Mouse (Mus musculus): ENCODE results near the gene Ndufs7. TPM values are rescaled to one million over a fixed set of nuclear protein-coding genes. Genes with fewer than 3 reads are reported as not detected.

Gene Ndufs7
- total RNA-seq, 2 experiments from 2014 or later, result 182 to 187 TPM

DNA sequence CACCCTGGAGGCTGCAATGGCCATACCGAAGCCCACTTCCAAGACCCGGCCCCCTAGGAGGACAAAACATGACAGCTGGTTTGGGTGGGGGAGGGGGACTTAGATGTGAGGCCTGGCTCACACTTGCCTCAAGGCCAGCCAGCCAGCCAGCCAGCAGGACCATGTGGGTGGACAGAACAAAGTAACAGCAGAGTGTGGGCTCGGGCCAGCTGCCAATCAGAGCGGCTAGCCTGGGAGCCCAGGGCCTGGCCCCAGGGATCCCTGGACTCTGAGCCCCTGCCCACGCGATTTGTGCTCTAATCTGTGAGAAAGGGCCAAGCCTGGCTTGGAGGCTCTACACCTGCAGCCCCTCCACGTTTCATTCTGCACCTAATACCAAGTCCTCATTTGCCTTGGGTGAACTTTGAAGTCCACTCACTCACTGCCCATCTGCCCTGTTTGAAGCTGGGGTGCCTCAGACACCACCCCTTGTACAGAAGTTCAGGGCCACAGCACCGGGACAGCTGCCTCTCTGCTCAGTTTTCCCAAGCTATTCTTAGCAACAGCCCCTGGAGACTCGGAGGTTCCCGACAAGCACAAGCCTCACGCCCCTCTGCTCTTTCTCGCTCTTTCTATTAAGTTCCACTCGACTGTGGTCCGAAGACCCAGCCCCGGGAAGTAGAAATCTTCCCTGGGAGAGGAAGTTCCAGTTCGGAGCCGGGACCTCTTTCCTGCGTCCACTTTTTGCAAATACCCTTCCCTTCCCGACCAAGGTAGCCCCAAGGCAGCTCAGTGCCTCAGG, 11.1 kb downstream of the Ndufs7 start:
- DNase-seq (ENCODE audit: low spot score in 2 of 2), result peak; percentile 54 to 74
- intact Hi-C loops (cut with DNase I), result loop anchor here (1.0 kb wide), 1 partner anchor 11 kb away; the partner anchor contains the start of gene Ndufs7

DNA sequence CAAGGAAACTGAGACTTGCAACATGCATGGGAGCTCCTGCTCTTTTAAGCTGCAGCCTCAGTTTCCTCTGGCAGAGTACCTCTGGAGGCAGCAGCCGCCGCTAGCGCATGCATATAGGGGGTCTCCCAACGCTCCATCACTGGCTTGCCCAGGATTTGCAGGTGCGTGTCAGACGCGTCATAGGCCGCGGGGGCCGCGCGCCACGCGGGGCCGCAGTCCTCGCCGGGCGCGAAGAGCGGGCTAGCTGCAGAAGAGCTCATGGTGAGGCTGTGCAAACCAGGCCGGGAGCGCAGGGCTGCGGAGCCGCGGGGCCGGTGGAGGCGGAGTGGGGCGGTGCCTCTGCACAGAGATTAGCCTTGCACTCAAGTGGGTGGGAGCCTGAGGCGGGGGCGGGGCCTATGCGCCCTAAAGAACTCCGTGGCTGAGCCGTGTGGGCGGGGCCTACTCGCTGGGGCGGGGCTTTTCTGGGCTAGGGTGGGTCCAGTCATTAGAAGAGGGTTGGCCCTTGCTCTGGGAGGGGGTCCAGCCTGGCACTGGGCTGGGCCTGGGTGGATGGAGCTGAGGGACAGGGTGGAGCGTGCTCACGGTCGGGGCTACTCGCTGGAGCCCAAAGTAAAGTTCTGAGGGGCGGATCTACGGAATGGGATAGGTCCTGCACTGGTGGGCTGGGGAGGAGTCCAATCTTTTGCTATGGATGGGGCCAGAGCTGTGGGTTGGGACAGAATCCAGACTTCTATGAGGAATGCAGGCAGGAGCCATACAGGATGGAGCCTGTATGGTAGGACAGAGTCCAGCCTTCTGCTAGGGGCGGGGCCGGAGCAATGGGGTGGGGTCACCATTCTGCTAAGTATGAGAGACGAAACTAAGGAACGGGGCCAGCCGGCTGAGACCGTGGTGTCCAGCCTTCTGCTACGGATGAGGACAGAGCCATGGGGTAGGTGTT, 12.0 kb downstream of the Ndufs7 start, which contains the start of the genes Gamt and Dazap1:
Gamt (minus strand) TSS at position 371 of the 943 bp plus-strand sequence.
Dazap1 (plus strand) TSS at position 845 of the 943 bp plus-strand sequence.
- peak; percentile 89 to 91 for DNase-seq (ENCODE audit: low spot score in 2 of 2)

DNA sequence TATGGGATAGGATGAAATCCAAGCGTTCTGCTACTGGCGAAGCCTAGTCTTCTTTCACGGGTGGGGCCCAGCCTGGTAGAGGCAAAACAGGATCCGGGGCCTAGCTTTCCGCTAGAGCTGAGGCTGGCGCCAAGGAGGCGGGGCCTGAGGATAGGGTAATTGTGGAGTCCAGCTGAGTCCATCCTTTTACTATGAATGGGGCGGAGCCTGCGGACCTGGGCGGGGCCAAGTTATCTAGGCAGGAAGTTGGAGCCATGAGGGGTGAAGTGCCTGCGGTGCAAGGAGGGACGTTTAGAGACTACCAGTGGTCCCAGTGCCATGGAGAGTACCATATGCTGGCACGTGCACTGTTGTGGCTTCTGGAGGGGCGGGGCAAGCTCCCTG, 12.7 kb downstream of the Ndufs7 start:
- intact Hi-C loops (cut with DNase I), result no loop called here
- DNase-seq (ENCODE audit: low spot score in 2 of 2), result peak; percentile 86 to 93

More for the DNA sequence above, 12.0 kb downstream of the Ndufs7 start, which contains the start of the genes Gamt and Dazap1:
- intact Hi-C loops (cut with DNase I), result loop anchor here (1.0 kb wide), 1 partner anchor 12 kb away; the partner anchor contains the start of gene Ndufs7

DNA sequence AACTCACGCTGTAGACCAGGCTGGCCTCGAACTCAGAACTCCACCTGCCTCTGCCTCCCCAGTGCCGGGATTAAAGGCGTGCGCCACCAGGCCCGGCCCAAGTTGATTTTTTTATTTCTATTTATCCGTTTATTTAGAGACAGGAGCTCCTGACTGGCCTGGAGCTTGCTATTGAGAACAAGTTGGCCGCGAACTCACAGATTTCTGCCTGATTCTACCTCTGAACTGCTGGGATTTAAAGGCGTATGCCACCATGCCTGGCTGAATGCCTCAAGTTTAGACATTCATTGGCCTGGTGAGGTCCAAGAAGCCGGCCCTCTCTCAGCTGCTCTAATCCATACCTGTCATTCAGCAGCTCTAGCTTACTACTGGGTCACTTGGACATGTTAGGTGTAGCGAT, 13.2 kb downstream of the Ndufs7 start:
- DNase-seq (ENCODE audit: low spot score in 2 of 2), result no peak
- intact Hi-C loops (cut with DNase I), result no loop called here

DNA sequence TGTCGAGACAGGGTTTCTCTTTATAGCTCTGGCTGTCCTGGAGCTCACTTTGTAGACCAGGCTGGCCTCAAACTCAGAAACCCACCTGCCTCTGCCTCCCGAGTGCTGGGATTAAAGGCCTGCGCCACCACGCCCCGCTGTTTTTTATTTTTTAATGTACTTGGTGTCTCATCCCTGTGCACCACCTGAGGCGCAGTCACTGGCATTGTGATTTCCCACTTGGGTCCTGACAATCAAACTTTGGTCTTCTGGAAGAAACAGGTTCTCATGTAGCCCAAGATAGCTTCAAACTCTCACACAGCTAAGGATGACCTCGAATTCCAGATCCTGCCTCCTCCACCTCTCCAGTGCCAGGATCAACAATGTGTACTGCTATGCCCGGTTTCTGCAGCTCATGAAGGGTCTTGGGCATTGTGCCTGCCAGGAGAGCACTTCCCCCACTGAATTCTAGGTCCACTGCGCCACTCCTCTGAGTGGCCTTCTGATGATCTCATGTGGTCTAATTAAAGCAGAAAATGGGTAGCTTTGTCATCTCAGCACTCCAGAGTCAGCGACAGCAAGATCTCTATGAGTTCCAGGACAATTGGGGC, 13.9 kb downstream of the Ndufs7 start:
- DNase-seq (ENCODE audit: low spot score in 2 of 2), result no peak
- intact Hi-C loops (cut with DNase I), result no loop called here

DNA sequence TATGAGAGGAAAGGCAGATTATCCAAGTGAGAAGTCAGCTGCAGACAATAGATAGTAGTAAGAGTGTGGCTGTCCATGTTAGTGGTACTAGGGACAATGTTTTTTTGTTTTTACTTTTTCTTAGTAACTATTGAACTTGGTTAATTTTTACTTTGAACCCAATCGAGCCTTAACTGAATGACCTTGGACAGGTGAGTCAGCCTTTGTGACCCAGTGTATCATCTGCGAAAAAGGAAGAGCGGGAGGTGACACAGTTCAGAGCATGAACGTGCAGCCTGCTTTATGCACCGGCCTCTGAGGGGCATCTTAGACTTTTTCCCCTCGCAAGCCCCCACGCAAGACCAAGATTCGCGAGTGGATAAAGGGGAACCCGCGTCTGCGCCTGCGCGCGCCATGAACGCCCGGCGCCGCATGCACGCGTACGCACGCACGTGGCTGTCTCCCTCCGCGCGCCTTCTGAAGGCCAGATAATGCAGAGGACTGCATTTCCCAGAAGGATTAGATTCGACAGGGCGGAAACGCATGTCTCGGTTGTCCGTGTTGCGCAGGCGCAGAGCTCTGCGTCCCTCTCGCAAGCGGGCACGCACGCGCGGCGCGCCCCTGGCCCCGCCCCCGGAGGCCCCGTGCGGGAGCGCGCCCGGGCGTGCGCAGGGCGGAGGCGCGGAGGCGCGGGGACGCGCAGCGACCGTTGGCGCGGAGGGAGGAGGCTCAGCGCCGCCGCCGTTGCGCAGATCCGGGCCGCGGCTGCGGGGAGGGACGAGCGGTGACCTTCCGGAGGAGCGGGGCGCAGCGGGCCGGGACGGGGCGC, 15.6 kb downstream of the Ndufs7 start:
- intact Hi-C loops (cut with DNase I), result no loop called here
- peak; percentile 100 for DNase-seq (ENCODE audit: low spot score in 2 of 2)

DNA sequence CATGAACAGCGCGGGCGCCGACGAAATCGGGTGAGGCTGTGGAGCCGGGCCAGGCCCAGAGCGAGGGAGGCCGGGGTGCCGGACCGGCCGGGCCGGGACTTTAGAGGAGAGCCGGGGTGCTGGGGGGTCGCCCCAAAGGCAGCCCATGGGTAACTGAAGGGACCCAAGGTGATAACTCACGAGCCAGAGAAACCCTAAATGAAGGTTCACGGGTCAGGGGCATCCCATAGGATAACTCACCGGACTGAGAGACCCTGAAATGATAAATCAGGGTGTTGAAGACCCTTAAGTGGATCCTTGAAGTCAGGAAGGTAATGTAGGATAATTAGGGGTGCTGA, 16.2 kb downstream of the Ndufs7 start:
- intact Hi-C loops (cut with DNase I), result no loop called here
- DNase-seq (ENCODE audit: low spot score in 2 of 2), result no peak

DNA sequence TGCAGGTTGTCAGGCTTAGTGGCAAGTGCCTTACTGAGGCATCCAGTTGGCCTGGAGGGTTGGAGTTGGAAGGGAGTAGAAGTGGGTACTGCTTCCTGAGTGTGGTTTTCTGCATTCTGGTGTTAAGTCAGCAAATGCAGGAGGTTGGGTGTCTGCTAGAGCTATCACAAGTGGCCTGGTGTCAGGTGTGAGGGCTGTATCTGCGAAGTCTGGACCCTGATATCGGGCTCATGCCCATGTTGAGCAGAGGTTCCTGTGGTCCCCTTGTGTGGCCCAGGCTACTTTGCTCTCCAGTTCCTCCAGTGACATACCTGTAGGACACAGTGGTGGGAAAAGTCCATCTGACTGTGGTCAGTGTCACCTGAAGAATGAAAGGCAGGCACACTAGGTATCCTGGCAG, 21.2 kb downstream of the Ndufs7 start:
- DNase-seq (ENCODE audit: low spot score in 2 of 2), result no peak
- intact Hi-C loops (cut with DNase I), result loop anchor here (2.0 kb wide), 1 partner anchor 19 kb away; no protein-coding TSS in a partner anchor

DNA sequence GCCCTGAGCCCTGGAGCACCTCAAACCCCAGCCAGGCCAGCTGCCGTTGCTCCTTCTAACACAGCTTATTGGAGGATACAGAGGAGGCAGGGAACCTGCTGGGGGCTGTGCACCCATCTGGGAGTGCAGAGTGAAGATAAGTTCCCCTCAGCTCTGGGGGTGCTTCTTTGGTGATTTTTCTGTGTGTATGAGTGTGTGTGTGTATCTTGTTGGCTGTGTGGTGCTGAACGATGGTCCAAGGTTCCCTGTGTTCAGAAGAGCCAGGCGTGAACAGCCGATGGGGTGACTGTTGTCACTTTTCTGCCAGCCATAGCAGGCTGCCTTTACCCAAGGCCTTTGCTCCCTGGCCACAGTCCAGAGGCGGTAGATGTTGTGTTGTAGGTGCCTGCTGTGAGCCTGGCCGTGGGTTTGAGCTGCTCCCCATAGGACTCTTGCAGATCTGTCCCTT, 21.8 kb downstream of the Ndufs7 start:
- DNase-seq (ENCODE audit: low spot score in 2 of 2), result no peak
- intact Hi-C loops (cut with DNase I), result loop anchor here (2.0 kb wide), 1 partner anchor 18 kb away; no protein-coding TSS in a partner anchor

DNA sequence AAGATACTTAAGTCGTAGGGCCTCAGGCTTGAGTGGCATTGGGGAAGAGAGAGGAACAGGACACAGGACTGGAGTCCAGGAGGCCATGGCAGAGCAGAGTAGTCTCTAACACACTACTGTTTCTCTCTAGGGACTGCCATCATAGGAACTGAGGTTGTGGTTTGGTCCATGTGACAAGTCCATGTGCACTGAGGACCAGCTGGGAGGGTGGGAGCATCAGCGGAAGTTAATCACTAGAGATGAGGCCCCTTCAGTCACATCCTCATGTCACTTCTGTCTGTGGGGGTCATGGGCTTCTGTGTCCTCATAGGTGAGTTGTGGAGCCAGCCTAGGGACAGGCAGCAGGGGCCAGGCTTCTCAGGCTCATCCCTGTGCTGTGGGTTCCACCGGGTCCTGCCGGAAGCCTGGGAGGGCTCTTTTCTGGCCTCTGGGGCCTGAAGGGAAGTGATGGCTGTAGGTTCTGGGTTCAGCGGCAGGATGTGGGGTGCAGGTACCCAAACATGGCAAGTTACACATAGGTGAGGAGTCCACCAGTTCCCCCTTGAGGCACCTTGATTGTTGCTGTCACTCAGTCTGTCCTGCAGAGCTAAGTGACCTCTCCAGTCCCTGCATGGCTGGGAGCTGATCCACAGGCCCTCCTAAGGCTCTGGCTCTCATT, 22.4 kb downstream of the Ndufs7 start:
- no peak for DNase-seq (ENCODE audit: low spot score in 2 of 2)
- intact Hi-C loops (cut with DNase I), result loop anchor here (2.0 kb wide), 1 partner anchor 17 kb away; no protein-coding TSS in a partner anchor

DNA sequence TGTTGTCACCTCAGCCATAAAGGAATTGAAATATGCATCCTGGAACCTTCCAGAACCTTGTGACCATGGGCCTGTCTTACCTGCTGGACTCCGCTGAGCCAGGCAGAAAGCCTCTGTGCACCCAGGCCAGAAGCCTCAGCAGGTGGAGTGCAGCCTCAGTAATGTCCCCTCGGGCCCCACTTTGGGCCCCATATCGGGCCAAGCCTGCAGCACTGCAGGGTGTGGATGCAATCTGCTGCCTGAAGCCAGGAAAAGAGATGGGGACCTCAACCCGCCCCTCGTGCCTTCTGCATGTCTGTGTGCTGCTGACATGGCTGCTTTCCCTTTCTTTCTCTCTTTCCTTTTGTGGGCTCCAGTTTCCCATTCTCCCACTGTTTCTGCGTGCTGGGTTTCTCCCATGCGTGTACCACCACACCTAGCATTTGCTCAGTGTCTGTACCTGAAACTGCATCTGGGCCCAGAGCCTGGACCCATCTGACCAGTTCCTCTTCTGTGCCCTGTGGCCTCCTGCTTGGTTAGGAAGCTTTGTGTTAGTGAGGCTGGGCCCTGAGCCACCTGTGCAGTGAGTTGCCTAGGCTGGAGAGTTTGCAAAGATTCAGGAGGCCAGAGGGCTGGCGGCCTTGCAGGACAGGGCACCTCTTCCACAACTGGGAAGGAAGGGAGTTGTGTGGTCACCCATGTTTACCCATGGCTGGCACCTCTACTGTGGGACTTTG, 23.1 kb downstream of the Ndufs7 start:
- no peak for DNase-seq (ENCODE audit: low spot score in 2 of 2)
- intact Hi-C loops (cut with DNase I), result loop anchor here (2.0 kb wide), 1 partner anchor 17 kb away; no protein-coding TSS in a partner anchor

DNA sequence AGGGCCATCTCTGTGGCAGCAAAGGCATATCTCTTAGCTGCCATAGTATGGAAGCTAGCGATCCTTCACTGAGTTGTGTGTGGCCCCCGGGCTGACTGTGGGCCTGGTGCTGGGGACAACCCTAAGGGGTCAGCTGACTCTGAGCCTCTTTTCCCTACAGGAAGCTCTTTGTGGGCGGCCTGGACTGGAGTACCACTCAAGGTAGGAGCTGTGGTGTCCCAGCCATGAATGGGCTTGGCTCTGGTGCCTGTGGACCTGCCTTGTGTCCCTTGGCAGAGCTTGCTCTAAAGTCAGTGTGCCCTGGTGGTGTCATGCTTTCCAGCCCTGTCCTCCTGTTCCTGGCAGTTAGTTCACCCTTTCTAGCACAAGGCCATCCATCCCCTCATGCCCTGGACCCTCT, 24.9 kb downstream of the Ndufs7 start:
- no peak for DNase-seq (ENCODE audit: low spot score in 2 of 2)
- intact Hi-C loops (cut with DNase I), result no loop called here

DNA sequence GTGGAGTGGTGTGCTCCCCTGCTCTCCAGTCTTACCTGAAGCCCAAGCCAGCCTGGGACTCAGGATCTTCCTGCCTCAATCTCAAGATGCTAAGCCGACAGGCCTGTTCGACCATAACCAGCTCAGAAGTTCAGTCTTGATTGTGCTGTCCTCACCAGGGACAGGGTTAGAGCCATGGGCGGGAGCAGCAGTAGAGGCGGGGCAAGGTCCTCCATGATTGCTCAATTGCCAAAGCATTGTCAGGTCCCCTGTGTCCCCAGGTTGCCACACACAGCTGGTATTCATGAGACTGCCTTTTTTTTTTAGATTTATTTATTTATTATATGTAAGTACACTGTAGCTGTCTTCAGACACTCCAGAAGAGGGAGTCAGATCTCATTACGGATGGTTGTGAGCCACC, 27.3 kb downstream of the Ndufs7 start:
- intact Hi-C loops (cut with DNase I), result no loop called here
- no peak for DNase-seq (ENCODE audit: low spot score in 2 of 2)

DNA sequence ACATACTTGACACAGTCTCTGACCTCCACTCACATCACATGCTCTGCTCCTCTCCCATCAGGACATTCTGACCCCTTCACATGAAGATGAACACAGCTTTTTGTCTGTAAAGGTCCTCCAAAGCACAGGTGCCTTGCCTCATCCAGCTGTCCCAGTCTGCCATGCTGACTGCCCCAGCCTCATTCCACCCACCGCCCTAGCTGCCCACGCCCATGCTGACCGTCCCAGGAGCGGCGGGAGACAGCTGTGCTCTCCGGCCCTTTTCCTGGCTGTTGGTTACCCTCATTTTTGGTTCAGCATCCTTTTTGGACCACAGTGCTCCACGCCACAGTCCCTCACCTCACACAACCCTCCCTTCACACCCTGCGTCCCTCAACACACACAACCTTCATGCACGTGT, 29.5 kb downstream of the Ndufs7 start:
- no peak for DNase-seq (ENCODE audit: low spot score in 2 of 2)
- intact Hi-C loops (cut with DNase I), result no loop called here

DNA sequence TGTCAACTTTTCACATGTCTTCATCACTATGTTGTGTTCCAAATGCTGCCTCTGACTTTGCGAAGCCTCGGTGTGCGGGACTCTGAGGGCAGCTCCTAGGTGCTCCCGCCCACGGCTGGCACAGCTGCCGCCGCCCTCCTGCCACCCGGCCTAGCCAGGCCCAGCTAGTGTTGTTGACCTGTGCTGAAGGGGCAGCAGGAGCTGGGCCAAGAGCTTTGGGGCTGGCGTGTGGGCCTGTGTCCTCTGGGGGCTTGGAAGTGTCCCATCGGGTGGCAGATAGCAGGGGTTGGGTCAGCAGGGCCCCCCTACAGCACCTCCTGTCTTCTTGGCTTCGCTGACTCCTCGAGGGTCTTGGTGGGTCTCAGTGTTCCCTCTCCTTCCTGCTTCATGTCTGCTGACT, 30.4 kb downstream of the Ndufs7 start:
- no peak for DNase-seq (ENCODE audit: low spot score in 2 of 2)
- intact Hi-C loops (cut with DNase I), result no loop called here

DNA sequence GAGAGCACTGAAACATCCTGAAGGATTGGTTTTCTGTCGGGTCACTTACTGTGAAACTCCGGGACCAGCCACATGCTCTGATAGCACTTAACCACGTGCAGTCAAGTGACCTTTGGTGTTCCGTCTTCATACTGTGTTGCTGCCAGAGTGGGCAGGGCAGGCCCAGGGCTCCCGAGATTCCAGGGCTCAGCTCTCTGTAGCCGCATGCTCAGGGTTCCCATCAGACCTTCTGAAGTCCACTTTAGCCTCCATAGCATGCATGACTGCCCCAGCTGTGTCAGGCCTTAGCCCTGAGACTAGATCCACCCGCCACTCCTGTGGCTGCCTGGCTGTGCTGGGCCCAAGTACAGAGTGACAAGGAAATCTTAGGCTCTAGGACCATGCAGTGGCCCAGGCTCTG, 32.4 kb downstream of the Ndufs7 start:
- intact Hi-C loops (cut with DNase I), result no loop called here

DNA sequence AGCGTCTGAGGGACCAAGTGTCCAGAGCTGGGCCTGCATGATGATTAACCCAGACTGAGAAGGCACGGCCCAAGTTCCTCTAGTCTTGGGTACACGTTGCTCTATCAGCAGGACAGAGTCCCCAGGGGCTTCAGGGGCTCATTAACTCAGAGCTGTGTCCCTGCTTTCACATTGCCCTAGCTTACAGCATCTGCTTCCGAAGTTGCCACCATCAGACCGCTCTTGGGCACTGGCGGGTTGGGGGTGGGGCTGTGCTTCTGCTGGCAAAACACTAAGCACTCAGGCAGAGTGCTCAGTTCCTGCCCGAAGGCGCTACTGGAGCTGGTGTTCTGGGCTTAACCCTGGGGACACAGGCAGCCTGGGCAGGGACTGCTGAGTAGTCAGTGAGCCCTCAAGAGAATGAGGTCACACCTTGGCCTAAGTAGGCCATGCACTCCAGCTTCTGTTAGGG, 33.0 kb downstream of the Ndufs7 start:
- intact Hi-C loops (cut with DNase I), result no loop called here
- DNase-seq (ENCODE audit: low spot score in 2 of 2), result no peak

More for the DNA sequence above, 32.4 kb downstream of the Ndufs7 start:
- no peak for DNase-seq (ENCODE audit: low spot score in 2 of 2)

Data from left cerebral cortex, postnatal 25 days (tissue).